Mouse (Mus musculus): ENCODE results near the gene Grik2.
"Not testable (repeated sequence)": the region's sequence is repeated elsewhere in the genome, so short reads cannot be mapped to it uniquely, and the experiment has no call there.

DNA sequence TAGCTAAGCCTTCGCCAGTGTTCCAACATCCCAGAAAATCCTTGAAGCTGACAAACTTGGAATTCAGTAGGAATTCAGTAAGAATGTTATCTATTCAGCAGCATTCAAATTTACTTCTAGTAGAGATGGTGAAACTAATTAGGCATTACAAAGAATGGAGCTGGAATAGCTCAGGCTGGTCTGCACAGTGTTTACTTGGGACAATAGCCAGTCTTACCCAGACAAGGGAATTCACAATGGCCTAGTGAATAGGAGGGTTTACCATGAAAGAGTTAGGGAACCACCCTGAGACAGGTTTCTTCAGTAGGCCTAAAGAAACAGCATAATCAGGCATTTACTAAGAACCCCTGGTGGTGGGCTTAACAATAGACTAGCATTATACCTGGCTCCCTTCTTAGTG is 371.4 kb downstream of the Grik2 start:
- not testable (repeated sequence) for TF ChIP-seq CTCF, POLR2A (IDR thresholded peaks at IDR 0.05; ENCODE audit: extremely low read depth, insufficient read depth, low read length)
